Mouse (Mus musculus): Measurements from ENCODE around the gene Hes1.
"Not testable (repeated sequence)": the region's sequence is repeated elsewhere in the genome, so short reads cannot be mapped to it uniquely, and the experiment has no call there.

Hes1 gene

DNA sequence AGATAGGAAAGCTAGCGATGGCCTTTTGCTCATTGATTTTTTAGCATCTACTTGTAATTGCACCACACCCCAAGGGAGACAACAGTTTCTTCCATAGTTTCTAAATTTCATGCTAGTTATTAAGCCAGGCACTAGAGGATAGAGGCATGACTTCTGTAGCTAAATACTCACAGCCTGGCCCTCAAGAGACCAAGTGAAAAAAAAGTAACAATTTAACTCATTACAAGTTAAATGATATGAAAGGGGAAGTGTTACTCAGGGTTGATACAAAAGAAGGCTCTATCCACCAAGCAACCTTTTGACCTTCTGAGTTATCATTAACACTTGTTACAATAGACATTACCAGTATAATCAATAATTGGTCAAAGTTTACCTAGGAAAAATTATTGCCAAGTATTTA, 9.1 kb downstream of the Hes1 start:
- DNase-seq = no peak

DNA sequence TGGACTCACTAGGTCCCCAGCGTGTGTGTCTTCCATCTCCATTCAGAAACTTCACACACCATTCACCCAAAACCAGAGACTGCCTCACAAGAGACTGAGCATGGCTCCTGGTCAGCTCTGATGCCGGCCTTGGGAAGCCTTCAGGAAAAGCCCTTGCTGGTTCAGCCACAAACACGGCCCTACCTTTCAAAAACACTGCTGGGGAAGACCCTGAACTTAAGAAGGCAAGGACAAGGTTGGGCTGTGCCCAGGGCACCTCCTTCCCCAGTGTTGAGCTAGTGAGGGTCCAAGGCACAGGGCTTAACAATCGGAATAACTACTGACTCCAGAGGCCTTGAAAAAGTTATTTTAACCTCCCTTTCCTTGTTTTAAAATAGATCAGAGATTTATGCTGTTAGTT, 17.3 kb downstream of the Hes1 start:
- DNase-seq = no peak

DNA sequence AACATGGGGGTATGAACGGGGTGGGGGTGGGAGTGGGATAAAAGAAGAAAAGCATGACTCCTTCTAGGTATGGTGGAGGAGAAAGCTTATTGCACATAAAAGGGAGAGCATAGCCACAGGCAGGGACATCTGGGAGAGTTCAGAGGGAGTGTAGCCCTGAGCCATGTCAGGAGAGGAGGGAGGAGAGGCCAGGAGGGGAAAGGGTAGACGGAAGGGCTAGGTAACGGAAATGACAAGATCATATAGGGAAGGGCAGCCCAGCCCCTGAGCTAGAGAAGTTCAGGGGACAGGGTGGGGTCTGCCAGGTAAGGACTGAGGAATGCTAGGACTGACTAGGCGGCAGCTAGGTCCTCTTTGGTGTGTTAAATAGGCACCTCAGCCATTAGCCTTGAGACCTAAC, 17.8 kb downstream of the Hes1 start:
- no peak for DNase-seq

DNA sequence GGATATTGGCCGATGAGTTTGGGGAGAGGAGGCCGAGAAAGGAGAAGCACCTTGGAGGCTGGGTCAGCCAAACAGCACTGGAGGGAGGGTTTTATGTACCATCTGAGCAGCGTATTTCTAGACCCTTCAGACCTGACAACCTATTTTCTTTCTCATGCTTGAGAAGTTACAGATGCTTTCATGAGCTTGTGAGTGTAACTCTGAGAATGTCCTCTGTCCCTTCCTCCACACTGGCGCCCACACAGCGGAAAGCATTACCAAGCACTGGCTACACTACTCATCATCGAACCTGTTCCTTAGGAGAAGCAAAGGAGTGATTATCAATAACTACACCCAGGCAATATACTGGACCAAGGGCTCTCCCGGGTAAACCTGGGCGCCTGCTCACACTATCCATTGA, 18.8 kb downstream of the Hes1 start:
- no peak for DNase-seq

DNA sequence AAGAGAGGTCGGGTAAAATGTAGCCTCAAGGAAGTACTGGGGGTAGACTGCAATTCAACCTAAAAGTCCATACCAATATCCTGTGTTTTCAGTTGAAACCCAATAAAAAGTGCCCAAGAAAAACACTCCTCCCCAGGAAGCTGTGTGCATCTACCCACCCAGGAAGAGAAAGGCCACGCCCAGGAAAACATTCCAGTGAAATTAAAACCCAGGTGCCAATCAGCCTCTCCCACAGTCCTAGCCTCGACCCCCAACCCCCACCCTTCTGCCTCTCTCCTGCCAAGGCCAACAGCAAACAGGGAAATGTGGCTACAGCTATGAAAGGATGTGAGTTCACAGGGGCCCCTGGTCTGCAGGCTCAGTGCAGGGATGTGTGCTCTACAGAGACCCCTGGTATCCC, 19.4 kb downstream of the Hes1 start:
- no peak for DNase-seq

DNA sequence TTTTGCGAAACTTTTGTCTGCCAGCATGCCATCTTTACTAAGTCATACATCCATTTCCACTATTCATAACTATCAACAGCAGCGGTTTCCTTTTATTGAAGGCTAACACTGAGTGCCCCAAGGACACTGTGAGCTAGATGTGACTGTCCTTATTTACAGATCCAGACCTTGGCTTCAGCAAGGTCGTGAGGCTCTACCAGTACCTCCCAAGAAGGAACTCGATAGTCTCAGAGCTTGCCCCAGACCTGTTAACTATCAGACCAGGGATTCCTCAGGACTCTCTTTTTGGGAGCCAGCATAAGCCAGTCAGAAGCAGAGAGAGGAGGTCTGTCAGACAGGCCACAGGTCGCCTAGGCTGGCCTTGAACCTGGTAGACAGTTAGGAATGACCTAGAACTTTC, 24.5 kb downstream of the Hes1 start:
- no peak for DNase-seq

DNA sequence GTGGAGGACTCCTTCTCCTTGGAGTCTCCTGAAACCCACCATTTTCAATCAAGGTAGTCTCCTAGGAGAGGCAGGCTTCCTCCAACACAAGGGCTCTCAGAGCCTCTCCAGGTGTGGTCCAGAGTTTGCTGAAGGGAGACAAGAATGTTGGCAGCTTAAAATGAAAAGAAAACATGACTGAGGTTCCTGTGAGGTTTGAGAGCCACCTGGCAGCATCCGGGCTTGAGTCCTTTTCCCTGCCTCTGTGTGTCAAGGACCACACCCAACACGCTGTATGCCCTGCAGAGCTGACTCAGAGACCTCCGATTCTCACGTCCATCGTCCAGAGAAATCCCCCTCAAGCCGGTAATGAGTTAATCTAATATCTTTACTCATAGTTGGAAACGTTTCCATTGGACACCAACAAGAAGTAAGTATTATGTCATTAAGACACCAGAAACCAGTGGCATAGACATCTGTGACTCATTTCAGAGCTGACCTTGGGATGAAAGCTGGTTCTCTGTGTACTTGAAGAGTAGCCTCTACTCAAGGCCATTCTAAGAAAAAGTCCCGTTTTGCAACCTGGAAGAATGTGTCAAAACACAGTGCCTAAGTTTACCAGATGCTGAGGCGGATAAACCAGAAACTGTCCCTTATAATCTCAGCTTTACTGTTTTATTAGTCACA, 26.1 kb downstream of the Hes1 start:
- no peak for DNase-seq

DNA sequence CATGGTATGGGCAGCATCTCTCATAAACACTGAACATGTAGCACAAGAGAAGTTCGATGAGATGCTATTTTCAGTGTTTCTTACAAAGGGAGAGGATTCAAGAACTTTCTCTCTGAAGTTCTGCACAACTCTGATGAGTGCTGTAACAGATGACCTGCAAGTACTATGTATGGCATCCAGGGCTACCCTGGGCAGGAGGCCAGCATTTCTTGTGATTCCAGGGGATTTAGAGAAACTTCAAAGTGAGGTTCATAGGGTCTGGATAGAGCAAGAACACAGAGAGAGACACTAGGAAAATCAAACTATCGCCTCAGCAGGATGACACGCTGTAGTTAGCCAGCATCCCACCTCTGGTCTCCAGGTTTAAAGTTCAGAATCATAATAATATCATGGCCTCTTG, 31.9 kb downstream of the Hes1 start:
- DNase-seq = no peak

DNA sequence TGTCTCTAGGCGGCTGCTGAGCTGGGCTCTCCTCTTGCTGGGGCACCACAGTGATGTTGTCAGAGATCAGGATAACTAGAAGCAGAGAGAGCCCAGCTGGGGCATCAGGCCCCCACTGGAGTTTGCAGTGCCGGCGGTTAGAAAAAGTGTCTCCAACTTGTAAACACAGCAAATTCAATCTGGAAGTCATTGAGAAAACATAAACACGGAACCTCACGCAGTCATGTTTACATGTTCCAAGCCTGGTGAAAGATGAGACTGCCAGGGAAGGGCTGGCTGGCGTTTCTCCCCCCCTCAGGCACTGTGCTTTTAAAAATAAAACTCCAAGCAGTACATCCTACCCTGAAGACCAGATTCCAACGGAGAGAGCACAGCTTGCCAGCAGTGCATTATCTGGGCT, 32.3 kb downstream of the Hes1 start:
- DNase-seq = no peak

DNA sequence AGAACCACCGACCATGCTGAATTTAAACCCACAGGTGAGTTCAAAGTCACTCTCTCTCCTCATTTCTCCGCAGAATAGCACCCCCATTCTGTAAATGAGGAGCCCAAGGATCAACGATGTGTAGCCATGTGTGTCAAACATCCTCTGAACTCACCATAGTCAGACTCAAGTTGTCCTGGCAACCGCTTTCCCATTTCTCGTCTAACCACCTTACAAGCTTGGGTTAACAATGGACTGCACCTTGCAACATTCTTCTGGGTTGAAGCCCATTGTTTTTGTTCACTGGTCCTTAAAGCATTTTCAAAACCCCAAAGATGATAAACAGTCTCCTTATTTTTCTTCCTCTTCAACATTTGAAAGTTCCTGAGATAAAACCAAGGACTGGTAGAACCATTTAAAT, 34.9 kb downstream of the Hes1 start:
- no peak for DNase-seq

DNA sequence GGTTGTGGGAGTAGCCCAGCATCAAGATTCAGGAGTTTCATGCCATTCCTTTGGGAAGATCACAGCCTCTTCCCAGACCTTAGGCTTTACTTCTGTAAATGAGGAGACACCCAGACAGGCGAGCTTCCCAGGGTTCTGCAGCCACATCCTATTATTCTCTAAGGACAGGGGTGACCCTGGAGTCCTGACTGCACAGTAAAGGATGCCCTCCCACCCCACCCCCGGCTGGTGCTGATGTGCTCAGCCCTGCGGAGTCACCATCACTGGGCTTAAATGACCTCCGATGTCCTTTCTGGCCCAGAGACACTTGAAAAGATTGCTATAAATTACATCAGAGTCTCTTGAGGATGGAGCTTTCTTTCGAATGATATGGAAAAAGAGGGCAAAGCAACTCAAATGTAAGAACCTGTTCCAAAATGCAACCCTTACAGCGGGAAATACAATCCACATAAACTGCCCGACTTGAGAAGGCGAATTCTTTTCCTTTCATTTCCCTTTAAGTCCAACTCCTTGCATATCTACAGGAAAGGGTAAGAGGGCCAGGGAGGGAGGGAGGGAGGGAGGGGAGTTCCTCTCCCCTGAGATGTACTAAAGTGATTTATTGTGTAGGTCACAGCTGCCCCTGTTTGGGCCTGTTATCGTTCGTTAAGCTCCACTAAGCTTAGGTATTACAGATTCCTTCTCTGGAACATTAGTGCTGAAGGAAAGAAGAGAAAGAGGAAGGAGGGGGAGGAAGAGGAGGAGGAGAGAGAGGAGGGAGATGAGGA, 38.1 kb downstream of the Hes1 start:
- DNase-seq = no peak

DNA sequence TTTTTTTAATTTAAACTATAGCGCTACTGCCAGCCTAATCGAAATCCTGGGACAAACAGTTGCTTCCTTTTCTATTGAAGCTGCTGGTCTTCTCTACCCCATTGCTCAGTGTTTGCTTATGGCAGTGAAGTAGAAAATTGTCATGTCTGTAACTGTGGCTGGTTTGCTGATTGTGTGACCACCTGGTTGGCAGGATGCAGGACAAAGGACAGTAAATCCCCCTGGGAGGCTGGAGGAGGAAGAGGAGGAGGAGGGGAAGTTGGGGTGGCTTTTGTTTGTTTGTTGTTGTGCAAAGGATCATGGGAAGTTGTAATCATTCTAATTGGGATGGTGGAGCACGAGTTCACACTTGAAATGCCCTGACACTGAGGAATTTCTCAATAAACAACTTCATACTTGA, 38.8 kb downstream of the Hes1 start:
- peak; percentile 34 to 42 for DNase-seq

DNA sequence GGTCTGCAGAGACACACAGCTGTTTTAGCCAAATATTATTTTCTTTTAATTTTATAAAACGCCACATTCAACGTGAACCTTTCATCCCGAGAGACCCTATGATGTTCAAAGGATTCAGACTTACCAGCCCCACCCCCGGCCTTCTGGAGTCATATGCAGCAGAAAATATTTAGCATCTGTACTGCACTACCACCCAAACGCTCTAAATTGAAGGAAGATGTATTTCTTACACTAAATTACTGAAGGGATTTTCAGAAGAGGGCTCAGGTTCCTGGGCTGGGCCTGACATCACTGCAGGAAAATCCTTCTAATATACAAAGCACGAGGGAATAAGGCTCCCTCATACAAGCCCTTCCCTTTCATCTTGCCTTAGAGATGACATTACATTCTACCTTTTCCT, 39.3 kb downstream of the Hes1 start:
- no peak for DNase-seq

DNA sequence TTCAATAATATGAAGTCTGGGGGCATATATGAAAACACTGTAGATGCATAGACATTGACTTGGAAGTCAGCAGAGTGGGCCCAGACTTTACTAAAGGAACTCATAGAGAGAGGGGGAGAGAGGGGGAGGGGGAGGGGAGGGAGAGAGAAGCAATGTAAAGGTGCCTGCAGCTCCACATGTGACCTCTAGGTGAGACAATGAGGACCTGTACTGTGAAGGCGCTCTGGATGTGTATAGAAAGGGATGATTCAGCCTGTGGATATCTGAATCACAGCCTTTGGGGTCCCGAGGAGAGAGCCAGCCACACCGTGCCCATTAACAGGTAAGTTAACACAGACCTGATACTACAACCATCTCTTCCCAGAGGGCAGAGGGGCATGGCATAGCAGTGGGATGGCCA, 40.2 kb downstream of the Hes1 start:
- DNase-seq = no peak

DNA sequence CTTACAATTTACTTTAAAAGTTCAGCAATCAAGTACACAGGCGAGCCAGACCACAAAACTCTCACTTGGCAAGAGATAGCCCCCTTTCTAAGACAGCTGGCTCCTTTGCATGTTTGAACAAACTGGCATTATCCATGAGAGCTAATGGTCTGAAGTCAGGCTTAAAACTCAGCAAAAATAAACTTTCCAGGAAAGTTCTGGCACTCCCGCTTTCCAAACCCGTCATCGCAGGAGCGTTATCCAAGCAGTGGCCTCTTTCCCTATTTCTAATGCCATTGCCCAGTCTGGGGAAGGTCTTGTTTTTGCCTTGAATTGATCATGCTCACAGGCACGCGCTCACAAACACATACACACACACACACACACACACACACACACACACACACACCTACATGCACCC, 41.3 kb downstream of the Hes1 start:
- DNase-seq = no peak

DNA sequence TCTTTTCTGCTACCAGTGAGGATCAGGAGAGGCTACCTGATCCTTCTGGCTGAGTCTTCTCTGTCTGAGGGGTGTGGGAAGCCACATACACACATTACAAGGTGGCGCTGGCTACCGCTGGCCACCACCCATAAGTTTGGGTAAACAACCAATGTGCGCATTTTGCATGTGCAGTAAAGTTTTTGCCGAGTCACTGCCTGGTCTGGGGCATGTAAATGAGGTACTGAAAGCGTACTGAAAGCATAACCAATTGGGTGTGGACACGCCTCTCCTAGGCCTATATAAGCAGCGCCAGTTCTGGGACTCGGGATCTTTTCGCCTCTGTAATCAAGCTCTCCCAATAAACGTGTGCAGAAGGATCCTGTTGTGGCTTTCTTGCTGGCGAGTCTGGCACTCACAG, 44.0 kb downstream of the Hes1 start:
- DNase-seq = not testable (repeated sequence)

DNA sequence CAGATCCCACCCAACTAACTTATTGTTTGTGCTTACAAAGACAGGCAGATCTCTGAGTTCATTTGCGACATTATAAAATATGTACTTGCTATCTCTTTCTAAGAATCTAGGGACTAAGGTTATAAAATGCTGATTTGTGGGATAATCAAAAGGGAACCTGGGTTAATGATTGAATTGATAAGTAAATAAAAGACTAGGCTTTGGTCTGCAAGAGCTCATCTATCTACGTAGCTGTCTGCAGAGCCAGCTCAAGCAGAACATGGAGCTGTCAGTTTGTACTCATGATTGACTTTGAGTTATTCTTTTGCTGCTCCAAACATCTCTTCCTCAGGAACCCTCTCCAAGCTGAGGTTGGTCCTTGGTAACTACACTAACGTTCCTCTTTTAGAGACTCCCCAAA, 46.3 kb downstream of the Hes1 start:
- DNase-seq = no peak

DNA sequence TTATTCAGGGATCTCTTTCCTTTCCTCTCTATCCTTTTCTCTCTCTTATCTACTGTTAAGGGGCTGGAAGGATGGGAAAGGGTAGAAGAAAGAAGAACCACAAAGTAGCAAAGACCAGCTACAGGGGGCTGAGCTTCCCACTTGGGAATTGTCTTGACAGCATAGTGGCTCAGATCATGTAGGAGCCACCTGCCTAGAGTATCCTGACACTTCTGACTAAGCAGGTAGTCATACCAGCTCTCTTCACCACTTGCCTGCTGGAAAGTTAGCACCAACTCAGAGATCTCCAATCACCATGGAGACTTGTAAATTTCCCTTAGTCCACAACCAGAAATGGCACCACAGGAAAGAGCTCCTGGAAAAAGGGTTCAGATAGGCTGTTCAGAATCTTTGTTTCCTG, 46.9 kb downstream of the Hes1 start:
- no peak for DNase-seq

DNA sequence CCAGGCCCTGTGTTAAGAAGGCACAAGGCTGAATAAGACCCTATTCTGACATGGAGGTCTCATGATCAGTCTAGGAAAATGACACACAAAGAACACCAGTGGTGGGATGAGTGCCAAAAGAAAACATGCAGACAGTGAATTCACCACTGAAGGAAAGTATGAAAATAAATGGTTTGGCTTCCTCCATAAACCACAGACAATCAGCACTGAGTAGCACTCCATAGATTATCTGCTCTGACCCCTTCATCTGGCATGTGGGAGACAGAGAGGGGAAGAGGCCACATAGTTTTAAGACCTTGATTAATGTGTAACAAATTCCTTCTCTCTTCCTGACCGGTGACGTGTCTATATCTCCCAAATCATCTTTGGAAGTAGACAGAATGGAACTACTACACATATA, 47.4 kb downstream of the Hes1 start:
- no peak for DNase-seq

DNA sequence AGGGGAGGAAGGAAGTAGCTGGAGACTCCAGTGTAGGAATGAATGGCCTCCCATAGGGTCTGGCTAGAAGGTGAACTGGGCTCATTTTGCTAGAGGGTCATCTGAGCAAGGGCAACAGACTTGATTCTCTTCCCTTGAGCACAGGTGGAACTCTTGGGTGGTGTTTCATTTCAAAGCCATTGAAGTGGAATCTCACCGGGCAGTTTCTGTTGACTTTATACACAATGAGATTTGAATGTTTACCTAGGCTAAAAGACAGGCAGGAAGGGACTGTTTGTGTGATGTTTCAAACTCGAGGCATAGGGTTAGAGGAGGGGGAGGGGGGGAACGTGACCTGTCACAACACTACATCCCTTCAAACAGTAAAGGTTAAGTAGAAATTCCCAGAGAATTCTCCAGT, 49.0 kb downstream of the Hes1 start:
- DNase-seq = no peak

DNA sequence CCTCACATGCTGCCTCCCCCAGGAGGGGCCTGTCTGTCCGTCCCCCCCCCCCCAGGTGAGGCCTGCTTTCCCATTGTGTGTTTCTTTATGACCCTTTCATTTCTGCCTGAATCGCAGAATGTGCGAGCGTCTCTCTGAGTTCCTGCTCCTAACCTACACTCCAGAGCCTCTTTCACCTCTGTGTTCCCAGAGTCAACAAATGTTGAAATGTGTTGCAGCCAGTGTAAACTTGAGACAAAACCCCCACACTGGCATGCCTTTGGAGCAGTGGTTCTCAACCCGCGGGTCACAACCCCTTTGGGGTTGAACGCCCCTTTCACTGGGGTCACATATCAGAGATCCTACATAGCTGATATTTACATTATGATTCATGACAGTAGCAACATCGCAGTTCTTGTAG, 49.6 kb downstream of the Hes1 start:
- DNase-seq = no peak

DNA sequence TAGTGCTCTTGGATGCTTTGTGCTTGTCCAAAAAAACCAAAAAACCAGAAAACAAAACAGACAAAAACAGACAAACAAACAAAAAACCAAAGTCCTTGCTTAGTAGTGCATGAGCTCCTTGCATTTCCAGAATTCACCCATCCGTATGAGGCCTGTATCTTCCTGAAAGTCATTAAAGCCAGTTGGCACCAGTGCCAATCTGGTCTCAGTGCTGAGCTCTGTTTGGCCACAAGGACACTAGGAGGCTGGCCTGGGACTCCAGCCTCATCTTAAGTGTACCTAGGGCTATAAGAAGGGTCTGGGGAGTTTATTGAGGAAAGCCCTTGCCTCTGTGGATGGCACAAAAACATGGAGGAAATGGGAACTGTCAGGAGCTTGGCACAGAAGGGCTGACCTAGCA, 50.3 kb downstream of the Hes1 start:
- peak; percentile 60 to 68 for DNase-seq
